In the genomic region with DNA sequence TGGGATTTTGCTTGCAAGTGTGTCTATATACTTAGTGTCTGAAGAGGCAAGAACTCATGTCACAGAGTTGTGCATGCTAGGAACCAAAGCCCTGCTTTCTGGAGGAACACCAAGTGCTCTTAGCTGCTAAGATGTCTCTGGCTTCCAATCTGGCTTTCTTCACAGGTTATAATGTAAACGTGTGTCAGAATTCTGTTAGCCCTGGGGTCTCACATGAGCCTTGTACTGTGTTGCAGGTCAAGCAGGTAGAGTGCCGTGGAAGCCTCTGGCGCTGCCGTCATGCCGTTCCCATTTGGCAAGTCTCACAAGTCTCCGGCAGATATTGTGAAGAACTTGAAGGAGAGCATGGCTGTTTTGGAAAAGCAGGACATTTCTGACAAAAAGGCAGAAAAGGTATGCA, we compare ENCODE assay signal across 17 mouse cellular contexts.
"Had no signal": no experiment of that assay in that cellular context is flagged by ENCODE, and none has a peak within 500 bp of the region (broad histone marks: within the 10 kb centered on the region; RNA-seq: fewer than 3 reads in every experiment).

No protein-coding gene starts in this region.

- DNase-seq: retina, postnatal 1 day; right cerebral cortex, adult 18-20 months; right cerebral cortex, postnatal 14 days; right cerebral cortex, postnatal 25 days; right cerebral cortex, postnatal 4 days; spleen, adult 18-20 months; thymus, adult 18-20 months; thymus, adult 2 months; thymus, postnatal 14 days; thymus, postnatal 25 days; thymus, postnatal 36 days; thymus, postnatal 4 days had no signal

- H3K27ac ChIP-seq: neural tube, embryonic 12.5 days; neural tube, embryonic 13.5 days; neural tube, embryonic 15.5 days; stomach, embryonic 15.5 days; stomach, postnatal 0 days had no signal

- H3K9ac ChIP-seq: neural tube, embryonic 12.5 days; neural tube, embryonic 13.5 days; neural tube, embryonic 15.5 days; stomach, embryonic 15.5 days had no signal

- H3K4me3 ChIP-seq: neural tube, embryonic 12.5 days; neural tube, embryonic 13.5 days; neural tube, embryonic 15.5 days; stomach, embryonic 15.5 days had no signal

- H3K27me3 ChIP-seq: neural tube, embryonic 12.5 days; neural tube, embryonic 13.5 days; neural tube, embryonic 15.5 days; stomach, embryonic 15.5 days had no signal

- H3K4me1 ChIP-seq: neural tube, embryonic 12.5 days had no signal
